Mouse (Mus musculus) G1E (cell line): ENCODE results near the gene Cgas.

Experiments used
- CTCF ChIP-seq: IDR thresholded peaks from 2 replicates; pipeline ENCODE4 v1.5.1; 2012; ENCODE audit warnings: low read depth, low read length, inconsistent platforms, mixed read lengths
- GATA2 ChIP-seq: IDR thresholded peaks from 2 replicates; pipeline ENCODE4 v1.6.1; 2012; ENCODE audit warnings: low read depth, low read length, inconsistent platforms, borderline replicate concordance
- POLR2AphosphoS5 ChIP-seq: IDR thresholded peaks from 2 replicates; pipeline ENCODE4 v1.6.1; 2012; ENCODE audit warnings: low read depth, low read length, inconsistent platforms; ENCODE audit not compliant: insufficient replicate concordance
- TAL1 ChIP-seq: conservative IDR thresholded peaks from 2 replicates; pipeline ENCODE4 v1.6.1; 2012; ENCODE audit warnings: low read depth, low read length, inconsistent platforms, mixed read lengths

DNA sequence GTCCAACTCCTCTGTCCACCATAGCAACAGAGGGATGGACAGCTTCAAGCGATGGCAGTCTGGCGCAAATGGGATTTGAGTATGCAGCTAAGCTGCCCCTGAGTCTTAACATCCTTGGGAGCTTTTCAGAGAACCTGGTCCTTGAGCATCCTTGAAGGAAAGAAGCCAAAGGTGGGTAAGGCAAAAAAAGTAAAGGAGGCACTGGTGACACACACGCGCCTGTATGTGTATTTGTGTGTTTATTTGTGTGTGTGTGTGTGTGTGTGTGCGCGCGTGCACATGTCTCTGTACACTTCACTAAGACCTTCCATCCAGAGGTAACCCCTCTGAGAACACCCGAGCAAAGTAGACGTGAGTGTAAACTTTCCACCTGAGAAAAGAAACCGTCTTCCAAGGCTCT, 49.3 kb downstream of the Cgas start:
- TF ChIP-seq CTCF = no peak
- TF ChIP-seq POLR2AphosphoS5 = no peak
- no peak for TF ChIP-seq GATA2
- no peak for TF ChIP-seq TAL1
